12 mouse cellular contexts compared by ENCODE assay signal in the genomic region with DNA sequence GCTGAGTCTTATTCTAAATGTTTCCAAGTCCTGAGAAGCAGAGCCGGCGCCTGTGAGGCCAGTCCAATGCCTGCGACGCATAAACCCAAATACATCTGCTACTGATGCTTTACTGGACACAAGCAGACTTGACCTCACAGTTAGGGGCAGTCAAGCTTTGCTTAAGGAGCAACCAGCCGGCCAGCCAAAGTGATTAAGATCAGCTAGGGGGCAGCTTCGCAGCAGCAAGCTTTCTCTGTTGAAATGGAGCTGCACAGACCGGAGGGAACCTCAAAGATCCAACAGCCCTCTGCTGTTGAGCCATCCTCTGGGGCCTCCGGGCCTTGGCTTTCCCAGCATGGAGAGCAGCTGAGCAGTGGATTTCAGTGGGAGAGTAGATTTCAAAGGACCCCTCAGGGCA.
DNase-seq lines count a peak whose midpoint lies in the region.
"Had no signal": no experiment of that assay in that cellular context is flagged by ENCODE, and none has a peak within 500 bp of the region (broad histone marks: within the 10 kb centered on the region; RNA-seq: fewer than 3 reads in every experiment).

No protein-coding gene starts in this region.

- DNase-seq in embryo, embryonic 10 days (ENCODE audit: low spot score), result peak; percentile 77
- no peak for DNase-seq in embryo, embryonic 9.5 days (ENCODE audit: extremely low spot score)
- peak; percentile 17 for DNase-seq in kidney, postnatal 10 days
- no peak for DNase-seq in kidney, adult 8-10 months
- DNase-seq in brain, adult 2 months (ENCODE audit: low read depth, low spot score), result peak; percentile 43
- peak; percentile 37 for DNase-seq in mesoderm, embryonic 11.5 days (ENCODE audit: low read depth, low spot score)
- DNase-seq in right cerebral cortex, postnatal 36 days (ENCODE audit: low spot score in 2 of 2), result no peak
- DNase-seq in kidney, postnatal 25 days, result no peak
- DNase-seq: adrenal gland, adult 8-10 months; cerebellum, postnatal 14 days; kidney, postnatal 36 days; liver, postnatal 0 days had no signal

Comparison
In these comparisons a context has a peak if more than half of its experiments do, and no peak if none do; other contexts are left out.
1. DNase-seq: peak in embryo, embryonic 10 days (single experiment), kidney, postnatal 10 days (single experiment), brain, adult 2 months (single experiment) and mesoderm, embryonic 11.5 days (single experiment); none in embryo, embryonic 9.5 days (single experiment), kidney, adult 8-10 months (0 of 2), right cerebral cortex, postnatal 36 days (0 of 2) and kidney, postnatal 25 days (0 of 2).